Mouse (Mus musculus): ENCODE measurements at regions not wholly inside any gene's neighbourhood (a gene's known extent, or its start where the extent isn't known, plus 50 kb on each side); places are given as distances from the start of the nearest gene placed in this dataset.

DNA sequence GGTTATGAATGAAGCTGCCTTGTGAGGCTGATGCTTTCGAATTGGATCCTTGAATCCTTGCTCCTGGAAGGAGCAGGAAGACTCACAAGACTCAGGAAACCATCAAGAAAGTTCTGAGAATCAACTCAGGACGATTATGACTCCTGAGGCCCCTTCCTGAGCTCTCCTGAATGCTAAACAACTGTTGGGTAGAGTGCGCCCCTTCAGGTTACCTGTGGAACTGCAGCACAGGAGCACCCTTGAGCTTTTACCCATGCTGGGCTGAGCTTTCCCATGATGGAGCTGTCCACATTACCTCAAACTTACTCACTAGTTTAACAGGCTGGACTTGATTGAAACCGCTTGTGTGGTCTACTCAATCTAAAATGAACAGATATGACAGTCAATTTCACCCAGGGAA, 553.3 kb downstream of the Jrkl start:
- H3K27ac ChIP-seq (replicated peaks), result no peak overlapping the region
- no peaks in the 10 kb centered on the region for H3K9me3 ChIP-seq
- peak; percentile 22 for DNase-seq (ENCODE audit: low spot score)
- WGBS, result 55% methylated on average over 4 of the region's 4 CpGs
- no peaks in the 10 kb centered on the region for H3K27me3 ChIP-seq (replicated peaks; ENCODE audit: low read depth, poor library complexity, severe bottlenecking)
- H3K4me1 ChIP-seq, result peaks cover 7% of the 10 kb centered on the region; the same call in 1 of the 2 replicates
- H3K36me3 ChIP-seq (replicated peaks), result no peaks in the 10 kb centered on the region
- no peak overlapping the region for H3K4me3 ChIP-seq

DNA sequence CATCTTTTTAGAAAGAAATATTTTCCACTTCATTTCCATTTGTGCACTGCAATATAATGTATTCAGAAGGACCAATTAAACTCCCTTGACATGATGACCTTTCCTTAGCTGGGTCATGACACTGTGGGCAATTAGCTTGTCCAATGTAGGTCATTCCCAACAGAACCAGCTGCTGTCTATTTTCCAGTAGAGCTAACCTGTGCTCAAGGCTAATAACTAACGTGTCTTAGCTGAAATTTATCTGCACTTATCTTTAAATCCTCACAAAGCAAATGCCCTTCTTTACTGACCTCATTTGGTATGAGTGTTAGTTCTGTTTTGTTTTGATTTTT, 554.7 kb downstream of the Jrkl start:
- Histone ChIP-seq H3K27ac (replicated peaks) (no peak overlapping the region), H3K27me3 (replicated peaks; ENCODE audit: low read depth, poor library complexity, severe bottlenecking) (no peaks in the 10 kb centered on the region), H3K4me1 (peaks cover 7% of the 10 kb centered on the region; the same call in 1 of the 2 replicates), H3K36me3 (replicated peaks) (no peaks in the 10 kb centered on the region), H3K9me3 (no peaks in the 10 kb centered on the region), H3K4me3 (no peak overlapping the region)
- no peak for DNase-seq (ENCODE audit: low spot score)
- 16% methylated on average over 1 of the region's 1 CpGs for WGBS

DNA sequence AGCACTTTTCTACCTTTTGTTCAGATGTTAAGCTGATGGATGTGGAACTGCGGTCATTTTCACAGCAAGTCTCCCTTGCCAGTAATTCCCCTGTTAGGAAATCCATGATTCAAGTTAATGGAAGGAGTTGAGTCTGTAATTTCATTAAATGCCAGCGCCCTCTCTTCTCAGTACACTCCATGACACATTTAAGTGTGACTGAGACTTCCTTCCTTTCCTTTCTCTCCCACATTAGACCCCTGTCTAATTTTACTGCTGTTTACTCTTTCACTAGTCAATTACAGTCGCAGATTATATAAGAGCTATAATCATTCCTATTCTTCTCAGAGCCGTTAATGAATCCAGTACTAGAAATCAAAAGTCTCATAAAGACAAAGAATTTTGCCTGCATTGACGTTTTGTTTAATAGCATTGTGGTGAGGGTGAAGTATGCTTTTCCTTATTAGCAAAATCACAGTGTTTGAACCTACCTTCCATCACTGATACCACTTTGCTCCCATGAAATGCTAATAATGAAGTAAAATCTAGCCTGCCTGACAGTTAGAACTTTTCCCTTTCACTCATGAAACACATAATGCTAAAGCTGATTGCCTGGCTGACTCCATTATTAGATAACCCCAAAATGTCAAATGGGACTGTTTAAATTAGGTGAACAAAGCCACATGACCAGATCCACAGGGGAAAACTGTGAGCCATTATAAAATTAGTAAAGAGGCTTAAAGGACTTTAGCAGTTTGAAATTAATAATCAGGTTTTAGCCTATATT, 555.3 kb downstream of the Jrkl start:
- H3K36me3 ChIP-seq (replicated peaks), result no peaks in the 10 kb centered on the region
- no peak for DNase-seq (ENCODE audit: low spot score)
- no peaks in the 10 kb centered on the region for H3K27me3 ChIP-seq (replicated peaks; ENCODE audit: low read depth, poor library complexity, severe bottlenecking)
- H3K27ac ChIP-seq (replicated peaks), result no peak overlapping the region
- 52% methylated on average over 5 of the region's 5 CpGs for WGBS
- H3K9me3 ChIP-seq, result no peaks in the 10 kb centered on the region
- peaks cover 7% of the 10 kb centered on the region; the same call in 1 of the 2 replicates for H3K4me1 ChIP-seq
- no peak overlapping the region for H3K4me3 ChIP-seq
